Mouse (Mus musculus): ENCODE measurements around the gene Olfr934.

Olfr934 gene

GRCm38 (mm10) chr9:38988215-38988614 is at the start of gene Olfr934:
Gene Olfr934, minus strand, starts transcription at chr9:38988315.
- DNase-seq (ENCODE audit: low spot score) = no peak

- no peak for DNase-seq (ENCODE audit: low spot score)
Measured at GRCm38 (mm10) chr9:39023277-39023676, 35.2 kb upstream of the Olfr934 start, which contains the start of gene Olfr146. Gene Olfr146, minus strand, starts transcription at chr9:39023377.

GRCm38 (mm10) chr9:38999583-38999982 is 11.5 kb upstream of the Olfr934 start, which contains the start of gene Olfr935:
Gene Olfr935, minus strand, starts transcription at chr9:38999683.
- DNase-seq (ENCODE audit: low spot score) = no peak

- DNase-seq (ENCODE audit: low spot score) = no peak
Measured at GRCm38 (mm10) chr9:38972013-38972412, 16.1 kb downstream of the Olfr934 start, which contains the start of gene Olfr933. Gene Olfr933, plus strand, starts transcription at chr9:38972313.

GRCm38 (mm10) chr9:38954124-38954416 is 34.0 kb downstream of the Olfr934 start:
- no peak for DNase-seq (ENCODE audit: low spot score)

- DNase-seq (ENCODE audit: low spot score) = no peak
Measured at GRCm38 (mm10) chr9:38953401-38954123, 34.6 kb downstream of the Olfr934 start.
